Mouse (Mus musculus) T-cell, adult 2 months (primary cell): ENCODE measurements around the gene Evi5l.

ENCODE experiments used
- DNase-seq: peaks from one replicate; pipeline ENCODE4 v3.0.0; 2022; ENCODE audit warnings: low spot score

Evi5l gene

GRCm38 (mm10) chr8:4165852-4166751, at the start of gene Evi5l:
Gene Evi5l (plus strand): TSS chr8:4166567.
- peak; percentile 97 for DNase-seq

- DNase-seq: no peak
These were observed 32.6 kb upstream of the Evi5l start, which contains the start of gene Cd209g for GRCm38 (mm10) chr8:4133798-4134197. Gene Cd209g (plus strand): TSS chr8:4134098.

DNA sequence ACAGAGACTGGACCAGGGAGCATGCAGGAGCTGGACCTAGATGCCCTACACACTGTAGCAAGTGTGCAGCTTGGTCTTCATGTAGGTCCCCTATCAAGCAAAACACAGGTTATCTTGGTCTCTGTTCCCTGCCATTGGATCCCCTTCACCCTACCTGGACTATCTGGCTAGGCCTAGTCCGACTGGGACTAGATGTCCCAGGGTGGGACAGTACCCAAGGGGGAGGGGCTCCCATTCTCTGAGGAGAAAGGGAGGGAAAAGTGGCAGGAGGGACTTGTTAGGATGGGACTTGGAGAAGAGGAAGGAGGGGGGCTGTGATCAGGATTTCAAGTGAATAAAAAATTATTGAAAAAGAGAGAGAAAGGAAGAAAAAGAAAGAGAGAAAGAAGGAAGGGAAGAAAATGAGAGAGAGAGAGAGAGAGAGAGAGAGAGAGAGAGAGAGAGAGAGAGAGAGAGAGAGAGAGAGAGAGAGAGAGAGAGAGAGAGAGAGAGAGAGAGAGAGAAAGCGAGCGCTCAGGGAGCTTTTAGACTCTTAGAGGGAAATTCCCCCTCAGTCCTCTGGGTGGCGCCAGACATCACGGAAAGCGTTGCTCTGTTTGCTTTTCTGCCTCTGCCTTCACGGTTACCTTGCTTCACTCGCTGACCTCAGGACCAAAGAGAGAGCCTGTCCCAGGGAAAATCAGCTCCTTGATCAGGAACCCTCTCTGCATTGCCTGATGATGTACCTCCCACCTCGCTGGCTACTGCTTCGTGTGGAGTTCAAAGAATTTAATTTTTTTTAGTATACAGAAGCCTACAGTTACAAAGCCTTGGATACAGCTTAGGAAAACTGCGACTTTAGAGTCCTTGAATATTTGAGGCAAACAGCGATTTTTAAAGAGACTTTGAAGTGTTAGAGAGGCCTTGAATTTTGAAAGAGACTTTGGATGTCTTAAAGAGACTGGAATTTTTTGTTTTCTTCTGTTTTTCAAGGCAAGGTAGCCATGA, 26.4 kb upstream of the Evi5l start:
- DNase-seq: peak; percentile 58

DNA sequence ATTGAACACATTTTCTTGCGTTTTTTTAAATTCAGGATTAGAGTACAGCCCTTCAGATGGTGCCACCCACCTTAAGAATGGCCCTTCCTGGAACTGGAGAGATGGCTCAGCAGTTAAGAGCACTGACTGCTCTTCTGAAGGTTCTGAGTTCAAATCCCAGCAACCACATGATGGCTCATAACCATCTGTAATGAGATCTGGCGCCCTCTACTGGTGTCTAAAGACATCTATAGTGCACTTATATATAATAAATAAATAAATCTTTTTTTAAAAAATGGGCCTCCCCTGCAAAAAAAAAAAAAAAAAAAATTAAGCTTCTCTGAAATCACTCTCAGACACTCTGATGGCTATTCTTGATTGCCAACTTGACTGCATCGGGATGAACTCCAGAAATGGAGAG, 24.6 kb upstream of the Evi5l start:
- no peak for DNase-seq

DNA sequence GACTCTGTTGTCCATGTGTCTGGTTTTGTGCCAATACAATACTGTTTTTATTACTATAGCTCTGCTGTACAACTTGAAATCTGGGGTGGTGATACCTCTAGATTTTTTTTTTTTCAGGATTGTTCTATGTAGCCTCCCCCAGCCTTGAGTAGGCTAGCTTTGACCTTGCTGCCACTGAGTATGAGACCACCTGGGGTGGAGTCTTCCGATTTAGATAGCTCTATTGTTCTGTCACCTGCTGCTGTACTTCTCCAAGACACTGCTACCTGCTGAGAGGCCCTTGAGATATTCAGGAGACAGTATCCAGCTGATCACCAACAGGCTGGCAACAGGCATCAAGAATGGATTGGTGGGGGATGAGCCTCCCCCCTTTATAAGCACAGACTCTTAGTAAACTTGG, 19.1 kb upstream of the Evi5l start:
- DNase-seq: no peak

- DNase-seq: no peak
These were observed 11.5 kb upstream of the Evi5l start for GRCm38 (mm10) chr8:4154878-4155277.

- no peak for DNase-seq
These were observed 3.6 kb upstream of the Evi5l start for GRCm38 (mm10) chr8:4162786-4163185.

GRCm38 (mm10) chr8:4165176-4165851, 1.1 kb upstream of the Evi5l start:
- no peak for DNase-seq

DNA sequence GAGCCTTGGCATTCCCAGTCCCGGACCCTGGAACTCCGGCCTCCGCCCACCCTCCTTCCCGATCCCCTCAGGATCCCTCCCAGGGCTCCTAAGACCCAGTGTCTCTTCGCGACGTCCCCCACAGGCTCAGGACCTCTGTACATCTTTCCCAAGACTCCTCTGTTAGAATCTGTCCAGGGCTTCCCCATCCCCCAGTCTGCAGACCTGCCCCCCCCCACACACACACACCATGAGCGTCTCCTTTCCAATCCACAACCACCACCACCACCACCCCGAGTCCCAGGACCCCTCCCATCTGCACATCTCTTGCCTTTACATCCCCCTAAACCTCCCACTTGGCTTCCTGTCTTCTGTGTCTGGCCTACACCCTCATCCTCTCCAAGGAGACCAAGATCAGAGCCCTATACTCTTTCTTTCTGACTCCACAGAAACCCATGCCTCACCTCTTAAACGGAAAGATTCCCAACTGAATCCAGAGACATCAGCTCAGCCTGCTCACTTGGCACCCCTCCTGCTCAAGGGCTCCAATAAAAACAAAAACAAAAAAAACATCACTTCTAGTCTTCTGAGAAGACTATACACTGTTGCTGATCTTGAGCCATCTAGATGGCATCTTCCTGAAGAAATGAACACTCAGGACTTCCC, 636 bp downstream of the Evi5l start:
- DNase-seq: no peak

GRCm38 (mm10) chr8:4167918-4168317, 1.6 kb downstream of the Evi5l start:
- no peak for DNase-seq

GRCm38 (mm10) chr8:4172486-4172885, 6.1 kb downstream of the Evi5l start:
- no peak for DNase-seq

GRCm38 (mm10) chr8:4174018-4174417, 7.7 kb downstream of the Evi5l start:
- no peak for DNase-seq

- DNase-seq: no peak
These were observed 17.0 kb downstream of the Evi5l start for GRCm38 (mm10) chr8:4183409-4183808.

DNA sequence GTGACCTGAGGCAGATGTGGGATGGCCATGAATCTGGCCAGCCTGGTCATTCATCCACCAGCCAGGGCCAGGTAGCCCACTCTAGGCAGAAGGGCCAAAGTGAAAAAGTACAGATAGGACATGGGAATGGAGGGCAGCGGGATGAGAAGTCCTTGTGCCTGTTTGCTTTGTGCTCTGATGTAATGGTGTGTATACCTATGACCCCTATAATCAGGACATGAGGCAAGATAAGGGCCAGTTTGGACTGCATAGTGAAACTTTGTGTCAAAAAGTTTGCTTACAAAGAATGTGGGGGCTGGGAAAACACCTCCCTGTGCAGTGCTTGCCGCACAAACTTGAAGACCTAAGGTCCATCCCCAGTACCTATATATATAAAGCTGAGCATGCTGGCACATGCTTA, 19.8 kb downstream of the Evi5l start:
- no peak for DNase-seq

GRCm38 (mm10) chr8:4188605-4189004, 22.2 kb downstream of the Evi5l start:
- DNase-seq: no peak

DNA sequence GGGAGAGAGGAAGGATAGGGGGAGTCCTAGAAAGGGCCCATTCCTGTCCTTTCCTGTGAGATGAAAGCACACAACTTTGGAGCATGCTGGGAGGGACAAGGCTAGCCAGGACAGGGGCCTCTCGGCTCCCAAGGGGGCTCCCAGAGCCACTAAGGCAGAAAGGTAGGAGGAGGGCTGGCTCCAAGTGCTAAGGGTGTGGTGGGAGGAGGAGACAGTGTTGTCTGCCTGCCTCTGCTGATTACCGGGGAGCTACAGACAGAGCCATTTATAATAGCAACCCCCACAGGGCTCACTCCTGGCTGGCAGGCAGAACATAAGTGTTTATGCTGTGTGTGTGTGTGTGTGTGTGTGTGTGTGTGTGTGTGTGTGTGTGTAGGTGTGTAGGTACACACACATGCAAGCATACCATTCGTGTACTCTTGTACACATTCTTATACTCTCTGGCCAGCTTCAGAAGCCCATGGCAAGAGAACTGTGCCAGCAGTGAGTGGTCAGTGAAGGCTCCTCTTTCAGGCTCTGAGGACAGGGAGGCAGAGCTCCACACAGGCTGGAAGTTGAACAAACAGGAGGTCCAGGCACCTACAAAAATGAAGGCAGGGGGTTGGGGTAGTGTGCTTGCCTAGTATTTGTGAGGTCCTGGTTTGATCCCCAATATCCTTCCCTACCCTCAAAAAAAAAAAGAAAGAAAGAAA, 22.8 kb downstream of the Evi5l start:
- no peak for DNase-seq

GRCm38 (mm10) chr8:4192305-4192704, 25.9 kb downstream of the Evi5l start:
- DNase-seq: no peak

- DNase-seq: peak; percentile 72
These were observed 26.6 kb downstream of the Evi5l start for GRCm38 (mm10) chr8:4192807-4193587.

- no peak for DNase-seq
These were observed 27.2 kb downstream of the Evi5l start for GRCm38 (mm10) chr8:4193588-4193894.

DNA sequence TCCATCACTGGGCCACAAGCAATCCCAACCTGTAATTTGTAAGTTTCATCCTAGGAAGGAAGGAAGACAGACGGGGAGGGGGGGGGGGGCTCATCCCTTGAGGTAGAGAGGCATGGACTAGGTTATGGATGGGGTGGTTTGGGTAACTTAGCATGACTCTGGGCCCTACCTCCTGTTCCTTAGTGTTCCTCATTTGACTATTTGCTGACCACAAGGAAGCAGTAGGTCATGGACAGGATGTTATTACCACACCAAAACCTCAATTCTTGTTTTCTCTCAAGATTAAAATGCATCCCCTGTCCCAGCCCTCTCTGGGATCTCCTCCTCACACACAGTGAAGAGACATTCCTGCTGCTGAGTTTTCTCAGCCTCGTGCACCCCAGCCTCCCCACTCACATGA, 35.0 kb downstream of the Evi5l start:
- no peak for DNase-seq
